Mouse (Mus musculus): Measurements from ENCODE around the gene Twf1.

DNA sequence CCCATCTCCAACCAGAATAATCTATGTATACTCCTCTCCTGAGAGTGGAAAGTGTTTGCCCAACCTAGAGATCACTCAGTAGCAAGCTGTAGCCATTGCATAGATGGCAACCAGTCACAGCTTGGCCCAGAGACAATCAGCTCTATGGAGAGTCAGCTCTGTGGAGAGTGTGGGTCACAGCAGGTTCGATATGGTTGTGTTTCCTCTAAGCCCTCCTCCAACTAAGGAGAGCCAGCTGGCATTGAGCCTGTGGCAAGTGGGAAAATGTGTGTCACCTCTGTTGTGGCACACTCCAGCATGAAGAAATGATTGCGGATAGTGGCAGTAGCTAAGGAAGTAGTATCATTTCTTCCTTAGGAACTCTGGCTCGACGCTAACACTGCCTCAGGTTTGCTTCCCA, 18.2 kb downstream of the Twf1 start:
- TF ChIP-seq CTCF (IDR thresholded peaks at IDR 0.05; ENCODE audit: control insufficient read depth, insufficient read depth, insufficient replicate concordance, low read depth, low read length): no peak
- TF ChIP-seq POLR2A (IDR thresholded peaks at IDR 0.05; ENCODE audit: control insufficient read depth, low read depth, low read length): no peak
